Mouse (Mus musculus) kidney, postnatal 0 days (tissue): ENCODE results near the gene Igdcc4. TPM values are rescaled to one million over a fixed set of nuclear protein-coding genes. Genes with fewer than 3 reads are reported as not detected.

ENCODE experiments used
- ATAC-seq: fragments of 200-750 bp; cut with Nextera tagmentation; replicated peaks from 2 replicates; pipeline ENCODE4 v1.8.0; 2017; ENCODE audit warnings: low read depth, moderate number of reproducible peaks, moderate TSS enrichment, moderate library complexity; ENCODE audit not compliant: low FRiP score
- DNase-seq: peaks from one replicate; pipeline ENCODE4 v3.0.0-alpha.2; 2016; ENCODE audit warnings: low spot score
- H3K27ac ChIP-seq: fragments of 300-500 bp; sonication (generic); 2 replicates; pipeline ENCODE4 v1.5.1; 2014; ENCODE audit warnings: mild to moderate bottlenecking
- H3K27me3 ChIP-seq: fragments of 300-500 bp; sonication (generic); 2 replicates; pipeline ENCODE4 v1.6.1; 2014; ENCODE audit warnings: low read length, mixed read lengths; ENCODE audit not compliant: insufficient read depth
- H3K36me3 ChIP-seq: fragments of 300-500 bp; sonication (generic); 2 replicates; pipeline ENCODE4 v1.6.1; 2014; ENCODE audit warnings: low read length, mixed read lengths; ENCODE audit not compliant: insufficient read depth
- H3K4me1 ChIP-seq: fragments of 300-500 bp; sonication (generic); replicated peaks from 2 replicates; pipeline ENCODE4 v1.6.1; 2014; ENCODE audit warnings: antibody characterized with exemption, low read length, mixed read lengths; ENCODE audit not compliant: insufficient read depth
- H3K4me2 ChIP-seq: fragments of 300-500 bp; sonication (generic); 2 replicates; pipeline ENCODE4 v1.6.1; 2014; ENCODE audit warnings: mild to moderate bottlenecking, low read length, moderate library complexity, mixed read lengths
- H3K4me3 ChIP-seq: fragments of 300-500 bp; sonication (generic); replicated peaks from 2 replicates; pipeline ENCODE4 v1.5.1; 2014; ENCODE audit warnings: low read depth, low read length
- H3K9ac ChIP-seq: fragments of 300-500 bp; sonication (generic); 2 replicates; pipeline ENCODE4 v1.6.1; 2014; ENCODE audit warnings: low read depth, low read length
- H3K9me3 ChIP-seq: fragments of 300-500 bp; sonication (generic); replicated peaks from 2 replicates; pipeline ENCODE4 v1.6.1; 2016; ENCODE audit warnings: low read length, inconsistent platforms, mixed read lengths
- CTCF ChIP-seq: IDR thresholded peaks from 2 replicates; pipeline ENCODE4 v1.5.1; 2016; ENCODE audit warnings: antibody characterized with exemption, low read depth, mild to moderate bottlenecking, moderate library complexity
- WGBS: fragments of 180-500 bp; shearing (Covaris S2); extraction: QIAGEN DNeasy Blood & Tissue Kit; methylation state at CpG from one replicate; pipeline ENCODE4 v1.1.7; 2014; 5-methylcytosine and 5-hydroxymethylcytosine counted together
- polyA plus RNA-seq: library from polyadenylated mRNA; unstranded; fragments of >200 nt; fragmentation: Nextera tagmentation; extraction: Ambion mirVana; gene quantifications from 2 replicates; pipeline ENCODE4 v1.2.1, GENCODE M21; 2015

Igdcc4 gene
- polyA plus RNA-seq, 1 experiment from 2014 or later, result 5.2 TPM

- ATAC-seq (no peak), DNase-seq (no peak)
- TF ChIP-seq CTCF, result no peak
- WGBS, result 69% methylated on average over 10 of the region's 10 CpGs
- no peaks in the 10 kb centered on the region for H3K36me3 ChIP-seq
- no peak overlapping the region for H3K27ac ChIP-seq
- no peak overlapping the region for H3K9ac ChIP-seq
- no peaks in the 10 kb centered on the region for H3K27me3 ChIP-seq
- H3K9me3 ChIP-seq, result no peaks in the 10 kb centered on the region
- H3K4me3 ChIP-seq, result no peak overlapping the region
- H3K4me2 ChIP-seq, result peak overlapping the region; percentile 27; the same call in 1 of the 2 replicates
- H3K4me1 ChIP-seq, result peaks cover 25% of the 10 kb centered on the region
Measured at GRCm38 (mm10) chr9:65177912-65178311, 76.6 kb downstream of the Igdcc4 start.

GRCm38 (mm10) chr9:65178336-65179213 lies 77.3 kb downstream of the Igdcc4 start:
- ATAC-seq (peak; percentile 48), DNase-seq (peak; percentile 79)
- Histone ChIP-seq H3K27me3 (no peaks in the 10 kb centered on the region), H3K27ac (no peak overlapping the region), H3K4me1 (peaks cover 25% of the 10 kb centered on the region), H3K36me3 (no peaks in the 10 kb centered on the region), H3K4me2 (peak overlapping the region; percentile 27), H3K9ac (peak overlapping the region; percentile 24; the same call in 1 of the 2 replicates), H3K4me3 (no peak overlapping the region), H3K9me3 (no peaks in the 10 kb centered on the region)
- TF ChIP-seq CTCF, result 0 out of 2 replicates have a peak, but pooled peaks have one; percentile 3
- 17% methylated on average over 22 of the region's 22 CpGs for WGBS

- H3K9me3 ChIP-seq, result no peaks in the 10 kb centered on the region
- H3K4me2 ChIP-seq, result peak overlapping the region; percentile 30; the same call in 1 of the 2 replicates
- WGBS, result 28% methylated on average over 17 of the region's 17 CpGs
- no peak overlapping the region for H3K27ac ChIP-seq
- ATAC-seq (peak; percentile 20; the same call in 1 of the 2 replicates), DNase-seq (no peak)
- TF ChIP-seq CTCF, result no peak
- no peaks in the 10 kb centered on the region; the same call in 1 of the 2 replicates for H3K27me3 ChIP-seq
- H3K36me3 ChIP-seq, result no peaks in the 10 kb centered on the region
- H3K4me1 ChIP-seq, result peaks cover 25% of the 10 kb centered on the region
- H3K9ac ChIP-seq, result no peak overlapping the region
- no peak overlapping the region for H3K4me3 ChIP-seq
Measured at GRCm38 (mm10) chr9:65179817-65180624, 78.7 kb downstream of the Igdcc4 start.

Other genes starting within 250 kb of the Igdcc4 start
- 0.04 TPM in 1 of 2 replicates, not detected in the other for gene Slc24a1, start 149.9 kb upstream of the Igdcc4 start, polyA plus RNA-seq
- gene Ints14, start 140.6 kb upstream of the Igdcc4 start, polyA plus RNA-seq, result 45.3 and 47.1 TPM in 2 replicates
- 68.2 and 78.1 TPM in 2 replicates for gene Hacd3, start 79.8 kb upstream of the Igdcc4 start, polyA plus RNA-seq
- 22.9 and 23.2 TPM in 2 replicates for gene Dpp8, start 69.1 kb upstream of the Igdcc4 start, polyA plus RNA-seq
- 2.2 and 2.4 TPM in 2 replicates for gene Igdcc3, start 39.7 kb downstream of the Igdcc4 start, polyA plus RNA-seq
- 8.4 and 8.6 TPM in 2 replicates for gene Parp16, start 93.9 kb downstream of the Igdcc4 start, polyA plus RNA-seq
- 0.33 and 0.51 TPM in 2 replicates for gene Cilp, start 163.7 kb downstream of the Igdcc4 start, polyA plus RNA-seq
- gene Clpx, start 192.8 kb downstream of the Igdcc4 start, polyA plus RNA-seq, result 59.5 and 62.3 TPM in 2 replicates
- 9.1 and 10.3 TPM in 2 replicates for gene Pdcd7, start 244.6 kb downstream of the Igdcc4 start, polyA plus RNA-seq